Mouse (Mus musculus) MEL (cell line): Measurements from ENCODE around the gene Suox. TPM values are rescaled to one million over a fixed set of nuclear protein-coding genes. Genes with fewer than 3 reads are reported as not detected.

ENCODE experiments used
- DNase-seq: peaks from one replicate; pipeline ENCODE4 v3.0.0; 2011; ENCODE audit warnings: low read depth, low spot score
- H3K27ac ChIP-seq: 2 replicates; pipeline ENCODE4 v1.5.1; 2012; ENCODE audit warnings: low read depth, mild to moderate bottlenecking, control low read depth, low read length, moderate library complexity; ENCODE audit not compliant: control insufficient read depth
- H3K27me3 ChIP-seq, 2 experiments: fragments of 150-350 bp in 1 of 2; sonication (generic) in 1 of 2; 2 replicates each; pipeline ENCODE4 v1.6.1; 2012; ENCODE audit warnings: low read length in 2 of 2, mild to moderate bottlenecking in 2 of 2, improper control_type of control experiment in 1 of 2, moderate library complexity in 1 of 2; ENCODE audit not compliant: insufficient read depth in 2 of 2, control insufficient read depth in 1 of 2
- H3K36me3 ChIP-seq, 2 experiments: 2 replicates each; pipeline ENCODE4 v1.6.1; 2012 to 2014; ENCODE audit warnings: low read length in 2 of 2, improper control_type of control experiment in 1 of 2, inconsistent platforms in 1 of 2, mild to moderate bottlenecking in 1 of 2; ENCODE audit not compliant: insufficient read depth in 2 of 2, control insufficient read depth in 1 of 2
- H3K4me1 ChIP-seq, 2 experiments: fragments of 150-350 bp in 1 of 2; sonication (generic) in 1 of 2; 2 replicates each; pipeline ENCODE4 v1.6.1; 2012; ENCODE audit warnings: low read length in 2 of 2, improper control_type of control experiment in 1 of 2, mild to moderate bottlenecking in 1 of 2; ENCODE audit not compliant: insufficient read depth in 2 of 2, control insufficient read depth in 1 of 2
- H3K4me3 ChIP-seq, 2 experiments: fragments of 150-350 bp in 1 of 2; sonication (generic) in 1 of 2; 2 replicates each; pipeline ENCODE4 v1.5.1; 2012; ENCODE audit warnings: low read depth in 2 of 2, low read length in 2 of 2, mild to moderate bottlenecking in 2 of 2, moderate library complexity in 2 of 2, control low read depth in 1 of 2, improper control_type of control experiment in 1 of 2; ENCODE audit not compliant: control insufficient read depth in 1 of 2, insufficient read depth in 1 of 2
- H3K79me2 ChIP-seq: 2 replicates; pipeline ENCODE4 v1.6.1; 2012; ENCODE audit warnings: mild to moderate bottlenecking, low read length, moderate library complexity; ENCODE audit not compliant: control insufficient read depth, poor library complexity, insufficient read depth
- H3K9ac ChIP-seq: 2 replicates; pipeline ENCODE4 v1.6.1; 2012; ENCODE audit warnings: low read depth, mild to moderate bottlenecking, control low read depth, low read length, moderate library complexity; ENCODE audit not compliant: control insufficient read depth, poor library complexity, severe bottlenecking
- H3K9me3 ChIP-seq: fragments of 150-350 bp; sonication (generic); replicated peaks from 2 replicates; pipeline ENCODE4 v1.6.1; 2012; ENCODE audit warnings: mild to moderate bottlenecking, low read length, improper control_type of control experiment, moderate library complexity; ENCODE audit not compliant: insufficient read depth
- BHLHE40 ChIP-seq: IDR thresholded peaks from 2 replicates; pipeline ENCODE4 v1.6.1; 2012; ENCODE audit warnings: low read depth, mild to moderate bottlenecking, inconsistent platforms, low read length, improper control_type of control experiment, borderline replicate concordance
- CHD2 ChIP-seq: IDR thresholded peaks from 2 replicates; pipeline ENCODE4 v1.6.1; 2011; ENCODE audit warnings: low read length, improper control_type of control experiment
- EP300 ChIP-seq, 2 experiments: IDR thresholded peaks; 2 replicates each; pipeline ENCODE4 v1.6.1; 2011; ENCODE audit warnings: improper control_type of control experiment in 2 of 2, low read length in 2 of 2, low read depth in 1 of 2, mild to moderate bottlenecking in 1 of 2
- ETS1 ChIP-seq: IDR thresholded peaks from 2 replicates; pipeline ENCODE4 v1.6.1; 2012; ENCODE audit warnings: low read depth, mild to moderate bottlenecking, inconsistent platforms, low read length, improper control_type of control experiment, moderate library complexity
- GATA1 ChIP-seq: IDR thresholded peaks from 2 replicates; pipeline ENCODE4 v1.6.1; 2011; ENCODE audit warnings: low read depth, low read length, improper control_type of control experiment
- MAZ ChIP-seq: IDR thresholded peaks from 2 replicates; pipeline ENCODE4 v1.6.1; 2012; ENCODE audit warnings: low read depth, mild to moderate bottlenecking, inconsistent platforms, low read length, improper control_type of control experiment
- MEF2A ChIP-seq: IDR thresholded peaks from 2 replicates; pipeline ENCODE4 v1.6.1; 2014; ENCODE audit warnings: low read depth, mild to moderate bottlenecking, inconsistent platforms, low read length, improper control_type of control experiment; ENCODE audit not compliant: poor library complexity, insufficient replicate concordance, severe bottlenecking; ENCODE audit errors: extremely low read depth
- POLR2A ChIP-seq, 2 experiments: IDR thresholded peaks; 2 replicates each; pipeline ENCODE4 v1.6.1; 2011 to 2012; ENCODE audit warnings: low read length in 2 of 2, mild to moderate bottlenecking in 2 of 2, control low read depth in 1 of 2, improper control_type of control experiment in 1 of 2, low read depth in 1 of 2, moderate library complexity in 1 of 2; ENCODE audit not compliant: control insufficient read depth in 1 of 2, insufficient read depth in 1 of 2, poor library complexity in 1 of 2
- RCOR1 ChIP-seq: IDR thresholded peaks from 2 replicates; pipeline ENCODE4 v1.6.1; 2012; ENCODE audit warnings: low read depth, mild to moderate bottlenecking, inconsistent platforms, low read length, improper control_type of control experiment
- SMC3 ChIP-seq: IDR thresholded peaks from 2 replicates; pipeline ENCODE4 v1.6.1; 2011; ENCODE audit warnings: low read depth, low read length, improper control_type of control experiment
- TAL1 ChIP-seq: IDR thresholded peaks from 2 replicates; pipeline ENCODE4 v1.6.1; 2012; ENCODE audit warnings: mild to moderate bottlenecking, inconsistent platforms, low read length, moderate library complexity, mixed read lengths
- TCF12 ChIP-seq: IDR thresholded peaks from 2 replicates; pipeline ENCODE4 v1.6.1; 2014; ENCODE audit warnings: low read depth, mild to moderate bottlenecking, inconsistent platforms, low read length, improper control_type of control experiment, moderate library complexity
- USF1 ChIP-seq: IDR thresholded peaks from 2 replicates; pipeline ENCODE4 v1.6.1; 2014; ENCODE audit warnings: low read depth, mild to moderate bottlenecking, inconsistent platforms, low read length, improper control_type of control experiment, moderate library complexity
- USF2 ChIP-seq, 2 experiments: IDR thresholded peaks; 2 replicates each; pipeline ENCODE4 v1.6.1; 2011 to 2012; ENCODE audit warnings: improper control_type of control experiment in 2 of 2, low read length in 2 of 2, borderline replicate concordance in 1 of 2, inconsistent platforms in 1 of 2, low read depth in 1 of 2, mild to moderate bottlenecking in 1 of 2; ENCODE audit not compliant: insufficient read depth in 1 of 2
- ZKSCAN1 ChIP-seq: IDR thresholded peaks from 2 replicates; pipeline ENCODE4 v1.6.1; 2012; ENCODE audit warnings: low read depth, mild to moderate bottlenecking, inconsistent platforms, low read length, improper control_type of control experiment, moderate library complexity
- ZNF384 ChIP-seq: IDR thresholded peaks from 2 replicates; pipeline ENCODE4 v1.6.1; 2012; ENCODE audit warnings: low read depth, mild to moderate bottlenecking, inconsistent platforms, low read length, improper control_type of control experiment
- polyA plus RNA-seq, 2 experiments: library from polyadenylated mRNA; stranded (reverse) in 1 of 2; unstranded in 1 of 2; fragments of >175 nt in 1 of 2; fragments of >200 nt in 1 of 2; gene quantifications; 2 replicates each; pipeline versions ENCODE4 v1.2.1 to v1.2.4; 2012; ENCODE audit warnings: low replicate concordance in 2 of 2, low read depth in 1 of 2; ENCODE audit not compliant: insufficient read length in 2 of 2, insufficient read depth in 1 of 2, missing spikeins in 1 of 2
- total RNA-seq: library from RNA; depleted of rRNA; stranded (reverse); fragments of 300-350 nt; gene quantifications from 2 replicates; pipeline ENCODE4 v1.2.3, GENCODE M21; 2012

Gene Suox
- total and polyA plus RNA-seq, 3 experiments, result 4.7 to 7.2 TPM; not detected in 1

DNA sequence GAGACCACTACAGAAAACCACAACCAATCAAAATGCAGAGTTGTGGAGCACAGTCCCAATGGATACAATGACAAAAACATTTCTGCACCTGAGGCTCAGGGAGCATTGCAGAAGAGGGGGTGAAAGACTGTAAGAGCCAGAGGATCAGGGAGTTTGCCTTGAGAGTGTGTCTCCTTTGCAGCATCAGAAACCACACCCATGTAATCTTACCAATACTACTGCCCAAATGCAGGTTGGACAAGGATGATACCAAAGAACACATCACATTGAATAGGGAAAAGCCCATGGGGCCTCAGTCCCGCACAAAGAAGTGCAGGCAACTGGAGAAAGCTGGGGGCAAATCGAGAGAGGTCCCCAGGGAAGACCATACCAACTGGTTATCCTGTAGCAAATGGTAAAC, 44.1 kb downstream of the Suox start:
- Histone ChIP-seq H3K9me3 (no peaks in the 10 kb centered on the region), H3K9ac (no peak overlapping the region), H3K4me3 (no peak overlapping the region), H3K27ac (no peak overlapping the region), H3K27me3 (peaks cover 5 to 7% of the 10 kb centered on the region in 2 experiments), H3K79me2 (peaks cover 14% of the 10 kb centered on the region), H3K36me3 (peaks cover 3 to 12% of the 10 kb centered on the region in 2 experiments), H3K4me1 (peaks cover 0 to 11% of the 10 kb centered on the region in 2 experiments; a peak in 2 of 4 replicates)
- no peak for DNase-seq
- TF ChIP-seq ZNF384 (no peak), MEF2A (no peak), SMC3 (no peak), USF2 (IDR thresholded peaks at IDR 0.05; ENCODE audit: borderline replicate concordance in 1 of 2, insufficient read depth in 1 of 2, low read depth in 1 of 2, low read length in 2 of 2) (no peak)

DNA sequence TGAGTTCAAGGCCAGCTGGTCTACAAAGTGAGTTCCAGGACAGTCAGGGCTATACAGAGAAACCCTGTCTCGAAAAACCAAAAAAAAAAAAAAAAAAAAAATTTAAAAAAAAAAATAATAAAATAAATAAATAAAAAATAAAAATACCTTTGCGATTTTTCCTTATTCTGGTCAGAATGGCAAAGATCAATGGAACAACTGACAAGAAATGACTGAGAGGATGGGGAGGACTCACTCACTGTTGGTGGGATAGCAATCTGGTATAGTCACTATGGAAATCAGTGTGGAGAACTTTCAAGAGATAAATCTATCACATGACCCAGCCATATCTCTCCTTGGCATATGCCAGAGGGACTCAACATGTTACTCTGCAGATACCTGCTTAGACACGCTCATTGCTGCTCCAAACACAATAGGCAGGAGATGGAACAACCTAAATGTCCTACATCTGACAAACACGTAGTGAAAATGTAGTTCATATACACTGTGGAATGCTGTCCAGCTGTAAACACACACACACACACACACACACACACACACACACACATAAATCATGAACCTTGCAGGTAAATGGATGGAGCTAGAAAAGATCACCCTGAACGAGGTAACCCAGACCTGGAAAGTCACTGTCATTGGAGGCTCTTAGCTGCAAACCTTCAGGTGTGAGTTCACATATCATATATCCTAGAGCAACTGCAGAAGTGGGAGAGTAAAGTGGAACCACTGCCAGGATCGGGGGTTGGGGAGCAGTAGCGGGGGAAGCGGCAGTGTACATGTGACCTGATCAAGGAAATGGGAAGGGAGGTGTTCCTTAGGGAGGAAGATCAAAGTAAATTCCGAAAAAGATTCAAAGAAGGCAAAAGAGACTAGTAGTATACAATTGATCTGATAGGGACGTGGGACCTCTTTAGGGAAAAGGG, 46.2 kb downstream of the Suox start:
- H3K9ac ChIP-seq, result no peak overlapping the region; the same call in 1 of the 2 replicates
- H3K79me2 ChIP-seq, result peaks cover 14% of the 10 kb centered on the region
- no peaks in the 10 kb centered on the region for H3K9me3 ChIP-seq
- DNase-seq, result peak; percentile 61
- no peak overlapping the region for H3K27ac ChIP-seq
- H3K4me3 ChIP-seq, result peak overlapping the region in 1 of 2 experiments; percentile 14; a peak in 1 of 4 replicates
- 0 out of 2 replicates have a peak, but pooled peaks have one; percentile 1 for TF ChIP-seq MAZ
- peak; percentile 68 for TF ChIP-seq ZNF384
- peak; percentile 90 for TF ChIP-seq USF1
- TF ChIP-seq GATA1, result peak; percentile 79
- TF ChIP-seq CHD2, result no peak
- no peak for TF ChIP-seq POLR2A (IDR thresholded peaks at IDR 0.05; ENCODE audit: control insufficient read depth in 1 of 2, insufficient read depth in 1 of 2, low read depth in 1 of 2, low read length in 2 of 2, poor library complexity in 1 of 2)
- peak; percentile 86 for TF ChIP-seq TAL1
- TF ChIP-seq BHLHE40, result peak; percentile 83; the same call in 1 of the 2 replicates
- peak; percentile 97 for TF ChIP-seq RCOR1
- peak; percentile 24 to 72; a peak in 3 of 4 replicates for TF ChIP-seq EP300 (IDR thresholded peaks at IDR 0.05; ENCODE audit: low read depth in 1 of 2, low read length in 2 of 2)
- TF ChIP-seq ZKSCAN1, result no peak
- no peak for TF ChIP-seq SMC3
- peak; percentile 83 for TF ChIP-seq TCF12
- TF ChIP-seq ETS1, result 0 out of 2 replicates have a peak, but pooled peaks have one; percentile 33
- H3K4me1 ChIP-seq, result peaks cover 0 to 20% of the 10 kb centered on the region in 2 experiments; a peak in 2 of 4 replicates
- peaks cover 7 to 20% of the 10 kb centered on the region in 2 experiments for H3K36me3 ChIP-seq
- H3K27me3 ChIP-seq, result peaks cover 5 to 7% of the 10 kb centered on the region in 2 experiments
